In the genomic region with DNA sequence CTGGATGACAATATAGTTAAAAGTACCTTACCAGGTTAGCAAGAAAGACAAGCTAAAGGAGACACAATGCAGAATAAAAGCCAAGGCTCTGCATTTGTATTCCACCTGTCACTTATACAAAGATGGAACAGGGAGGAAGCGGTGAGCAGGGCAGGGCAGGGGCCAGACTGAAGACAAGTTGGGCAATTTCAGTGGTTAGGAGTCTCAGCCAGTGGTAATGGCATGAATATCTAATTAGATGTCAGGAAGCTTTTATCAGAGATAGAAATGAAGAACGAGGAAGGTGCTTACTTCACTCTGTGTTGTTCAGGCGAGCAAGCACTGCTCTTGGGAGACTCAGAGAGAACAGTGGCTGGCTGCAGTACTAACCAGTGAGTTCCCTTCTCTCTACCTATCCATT, we compare ENCODE assay signal across 23 mouse cellular contexts. TPM values are rescaled to one million over a fixed set of nuclear protein-coding genes. Genes with fewer than 3 reads are reported as not detected.
DNase-seq lines count a peak whose midpoint lies in the region; ATAC-seq lines count a peak whose summit lies in the region.
"Had no signal": no experiment of that assay in that cellular context is flagged by ENCODE, and none has a peak within 500 bp of the region (broad histone marks: within the 10 kb centered on the region; RNA-seq: fewer than 3 reads in every experiment).

No protein-coding gene starts in this region.

- peak; percentile 65 for ATAC-seq in common myeloid progenitor, adult 5-6 weeks (replicated peaks; ENCODE audit: low read depth, poor library complexity, severe bottlenecking)
- ATAC-seq in megakaryocyte, adult 5-6 weeks (ENCODE audit: poor library complexity, severe bottlenecking): peak; percentile 58
- ATAC-seq: activated CD4-positive, CD25-positive, alpha-beta regulatory T cell, adult 4 months; forebrain, embryonic 14.5 days; hindbrain, postnatal 0 days; inflammation-experienced regulatory T-cells, adult 6 months; intestine, embryonic 16.5 days had no signal

- intact Hi-C loops in left cerebral cortex, postnatal 25 days (cut with DNase I): no loop called here

- DNase-seq in lung, postnatal 36 days: peak; percentile 22
- DNase-seq in lung, postnatal 4 days: no peak
- DNase-seq in cerebellum, adult 11-12 months: no peak
- DNase-seq in gastrocnemius, postnatal 4 days (ENCODE audit: low spot score in 2 of 2): no peak
- no peak for DNase-seq in left cerebral cortex, postnatal 25 days (ENCODE audit: low spot score in 2 of 2)
- DNase-seq: adrenal gland, adult 8-10 months; adrenal gland, postnatal 25 days; cerebellum, adult 11 months; cerebellum, adult 8-10 months; cerebellum, postnatal 10 days; cerebellum, postnatal 36 days; gastrocnemius, postnatal 10 days; gastrocnemius, postnatal 36 days; heart, adult 18-20 months; heart, postnatal 10 days; heart, postnatal 36 days had no signal

RNA-seq across cellular contexts. Expression of a gene that starts 5.8 kb away (rescaled TPM):
- 5.6 and 5.8 TPM in 2 replicates for total RNA-seq in common myeloid progenitor, adult 5-6 weeks (2017)
- total RNA-seq in megakaryocyte, adult 5-6 weeks (2015): 35.0 and 35.3 TPM in 2 replicates
- 33.4 and 38.9 TPM in 2 replicates for total RNA-seq in megakaryocyte, adult 5-6 weeks (2017)
- total RNA-seq in gastrocnemius, postnatal 4 days (2021): 1 to 10 TPM in 1 of 2 experiments, under 1 TPM in 1; 0.91 to 1.4 TPM
- total RNA-seq in left cerebral cortex, postnatal 25 days (2021): 10 to 100 TPM; 47.4 to 54.7 TPM
